Mouse (Mus musculus) liver, embryonic 14.5 days (tissue): ENCODE data around the gene Dtx1.

Experiments used
- CTCF ChIP-seq: IDR thresholded peaks from 2 replicates; pipeline ENCODE4 v1.5.1; 2016; ENCODE audit warnings: antibody characterized with exemption, low read depth, control low read depth
- EP300 ChIP-seq: IDR thresholded peaks from 2 replicates; pipeline ENCODE4 v1.6.1; 2016; ENCODE audit warnings: antibody characterized with exemption, low read depth

DNA sequence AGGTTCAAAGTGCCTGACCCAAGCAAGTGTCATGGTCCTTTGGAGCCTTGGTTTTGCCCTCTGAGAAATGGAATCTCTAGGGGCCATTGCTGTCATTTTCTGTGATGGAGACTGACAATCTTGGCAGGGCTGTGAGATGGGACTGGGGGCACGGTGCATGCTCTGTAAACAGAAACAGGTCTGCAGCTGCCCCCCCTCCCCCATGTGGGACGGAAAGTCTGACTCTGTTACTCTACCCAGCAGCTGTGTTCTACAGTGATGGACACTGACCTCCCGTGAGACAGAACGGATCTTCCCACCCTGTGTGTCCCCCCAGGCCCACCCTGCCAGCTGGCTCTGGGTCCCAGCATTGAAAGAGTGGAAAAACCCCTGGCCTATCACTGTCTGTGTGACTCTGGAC, 21.3 kb downstream of the Dtx1 start:
- no peak for TF ChIP-seq CTCF
- no peak for TF ChIP-seq EP300
